Mouse (Mus musculus) inflammation-experienced regulatory T-cells, adult 6 months (primary cell): ENCODE measurements around the gene Foxo1. TPM values are rescaled to one million over a fixed set of nuclear protein-coding genes. Genes with fewer than 3 reads are reported as not detected.

Experiments used
- ATAC-seq: one replicate; pipeline ENCODE4 v1.8.0; 2017
- polyA plus RNA-seq, 3 experiments: library from polyadenylated mRNA; unstranded; fragments of 100-300 nt; shearing (Covaris generic); gene quantifications; one replicate each; pipeline ENCODE4 v1.2.1; 2017

The Foxo1 gene
- polyA plus RNA-seq, 3 experiments from 2014 or later = 16.2 to 33.9 (median 32.4) TPM

DNA sequence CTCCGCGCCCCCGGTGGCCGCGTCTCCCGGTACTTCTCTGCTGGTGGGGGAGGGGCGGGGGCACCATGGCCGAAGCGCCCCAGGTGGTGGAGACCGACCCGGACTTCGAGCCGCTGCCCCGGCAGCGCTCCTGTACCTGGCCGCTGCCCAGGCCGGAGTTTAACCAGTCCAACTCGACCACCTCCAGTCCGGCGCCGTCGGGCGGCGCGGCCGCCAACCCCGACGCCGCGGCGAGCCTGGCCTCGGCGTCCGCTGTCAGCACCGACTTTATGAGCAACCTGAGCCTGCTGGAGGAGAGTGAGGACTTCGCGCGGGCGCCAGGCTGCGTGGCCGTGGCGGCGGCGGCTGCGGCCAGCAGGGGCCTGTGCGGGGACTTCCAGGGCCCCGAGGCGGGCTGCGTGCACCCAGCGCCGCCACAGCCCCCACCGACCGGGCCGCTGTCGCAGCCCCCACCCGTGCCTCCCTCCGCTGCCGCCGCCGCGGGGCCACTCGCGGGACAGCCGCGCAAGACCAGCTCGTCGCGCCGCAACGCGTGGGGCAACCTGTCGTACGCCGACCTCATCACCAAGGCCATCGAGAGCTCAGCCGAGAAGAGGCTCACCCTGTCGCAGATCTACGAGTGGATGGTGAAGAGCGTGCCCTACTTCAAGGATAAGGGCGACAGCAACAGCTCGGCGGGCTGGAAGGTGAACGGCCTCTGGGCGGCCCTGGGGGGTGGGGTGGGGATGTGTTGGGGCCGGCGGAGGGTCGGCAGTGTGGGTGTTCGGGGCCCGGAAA lies 789 bp downstream of the Foxo1 start:
- peak; percentile 2 for ATAC-seq

- ATAC-seq = peak; percentile 16
Observed at GRCm38 (mm10) chr3:52269514-52270351, 1.6 kb downstream of the Foxo1 start.

DNA sequence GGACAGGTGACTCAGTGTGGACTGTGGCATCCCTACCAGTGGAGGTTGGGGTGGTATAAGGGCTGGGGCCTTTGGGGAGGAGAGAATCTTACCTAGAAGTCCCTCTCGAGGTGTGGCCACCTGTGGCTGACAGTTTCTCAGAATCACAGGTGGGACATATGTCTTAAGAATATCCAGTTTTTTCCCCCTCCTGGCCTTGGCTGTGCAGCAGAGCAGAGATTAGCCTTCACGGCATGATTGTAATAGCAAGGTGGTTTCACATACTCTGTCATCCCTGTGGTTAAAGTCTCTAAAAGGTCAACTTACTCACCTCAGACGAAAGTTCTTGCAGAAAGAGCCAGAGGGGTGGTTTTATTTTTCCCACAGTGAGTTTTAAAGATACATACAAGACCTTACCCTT lies 2.4 kb downstream of the Foxo1 start:
- peak; percentile 40 for ATAC-seq

DNA sequence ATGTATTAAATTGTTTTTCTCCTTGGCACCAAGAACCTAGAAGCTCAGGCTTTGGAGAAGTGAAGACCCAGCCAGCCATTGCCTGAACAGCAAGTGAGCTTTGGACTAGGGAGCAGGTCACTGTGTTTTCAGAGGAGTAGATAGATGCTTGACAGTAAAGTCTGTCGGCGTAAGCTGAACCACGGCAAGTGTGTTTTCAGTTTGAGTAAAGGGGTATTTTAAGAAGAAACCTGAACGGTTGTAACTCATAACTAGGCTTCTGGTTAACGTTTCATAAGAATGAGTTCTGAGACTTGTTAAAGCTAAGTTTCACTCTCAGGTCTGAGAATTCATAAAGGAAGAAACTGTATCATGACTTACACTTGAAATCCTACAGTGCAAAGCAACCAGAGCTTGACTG lies 3.2 kb downstream of the Foxo1 start:
- no peak for ATAC-seq

GRCm38 (mm10) chr3:52272376-52272865 lies 4.3 kb downstream of the Foxo1 start:
- ATAC-seq = no peak

- no peak for ATAC-seq
Observed at GRCm38 (mm10) chr3:52274475-52274874, 6.3 kb downstream of the Foxo1 start.

DNA sequence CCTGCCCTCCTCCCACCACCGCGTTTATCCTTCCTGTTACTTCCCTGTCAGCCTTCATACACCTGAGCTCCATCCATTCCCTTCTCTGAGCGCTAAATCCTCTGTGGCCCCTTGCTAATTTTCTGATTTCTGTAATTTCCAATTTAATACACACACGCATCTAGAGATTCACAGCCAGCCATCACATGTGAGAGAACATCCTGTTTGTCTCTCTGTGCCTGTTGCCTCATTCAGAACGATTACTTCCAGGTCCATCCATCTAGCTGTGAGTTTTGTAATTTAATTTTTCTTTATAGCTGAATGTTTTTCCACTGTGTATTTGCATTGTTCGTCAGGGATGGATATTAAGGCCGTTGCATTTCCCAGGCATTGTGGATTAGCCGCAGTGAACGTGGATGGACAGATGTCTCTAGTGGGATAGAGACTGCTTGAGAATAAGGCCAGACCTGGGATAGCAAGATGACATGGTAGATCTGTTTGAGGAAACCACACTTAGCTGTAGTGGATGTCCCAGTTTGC lies 7.0 kb downstream of the Foxo1 start:
- peak; percentile 47 for ATAC-seq

GRCm38 (mm10) chr3:52280681-52281080 lies 12.5 kb downstream of the Foxo1 start:
- peak; percentile 29 for ATAC-seq

GRCm38 (mm10) chr3:52281882-52282281 lies 13.7 kb downstream of the Foxo1 start:
- no peak for ATAC-seq

DNA sequence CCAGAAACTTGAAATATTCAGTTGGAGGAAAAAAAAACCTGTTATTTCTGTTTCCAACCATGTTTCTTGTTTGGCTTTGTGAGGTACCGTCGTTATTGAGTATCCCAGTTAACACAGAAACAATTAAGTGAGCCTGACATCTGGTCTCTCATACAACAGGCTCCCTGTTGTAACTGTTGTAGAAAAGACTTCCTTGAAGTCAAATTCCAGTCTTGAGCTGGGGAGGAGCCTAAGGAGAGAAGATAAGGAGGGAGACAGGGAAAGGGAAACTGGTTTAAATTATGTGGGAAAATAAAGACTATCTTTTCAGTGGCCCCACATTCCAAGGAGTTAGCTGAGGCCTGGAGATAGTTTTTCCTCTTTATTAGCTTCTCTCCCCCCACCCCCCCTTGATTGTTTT lies 14.2 kb downstream of the Foxo1 start:
- ATAC-seq = no peak

DNA sequence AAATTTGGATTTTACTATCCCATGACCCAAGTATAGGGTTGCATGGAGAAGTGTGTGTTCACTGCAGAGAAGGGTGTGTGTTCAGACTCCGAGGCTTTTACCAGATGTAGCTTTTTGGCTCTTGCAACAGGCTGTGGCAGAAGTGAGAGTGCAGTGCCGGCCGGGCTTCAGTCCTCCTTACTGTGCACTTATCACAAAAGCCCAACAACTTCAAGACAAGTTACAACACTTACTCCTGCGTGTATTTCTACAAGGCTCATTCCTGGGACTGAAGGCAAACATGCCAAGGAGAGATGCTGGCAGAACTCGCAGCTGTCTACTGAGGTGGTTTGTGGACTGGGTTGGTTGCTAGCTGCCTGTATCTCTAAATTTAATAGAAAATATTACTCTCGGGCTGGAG lies 15.4 kb downstream of the Foxo1 start:
- ATAC-seq = no peak

- no peak for ATAC-seq
Observed at GRCm38 (mm10) chr3:52290811-52291210, 22.7 kb downstream of the Foxo1 start.

DNA sequence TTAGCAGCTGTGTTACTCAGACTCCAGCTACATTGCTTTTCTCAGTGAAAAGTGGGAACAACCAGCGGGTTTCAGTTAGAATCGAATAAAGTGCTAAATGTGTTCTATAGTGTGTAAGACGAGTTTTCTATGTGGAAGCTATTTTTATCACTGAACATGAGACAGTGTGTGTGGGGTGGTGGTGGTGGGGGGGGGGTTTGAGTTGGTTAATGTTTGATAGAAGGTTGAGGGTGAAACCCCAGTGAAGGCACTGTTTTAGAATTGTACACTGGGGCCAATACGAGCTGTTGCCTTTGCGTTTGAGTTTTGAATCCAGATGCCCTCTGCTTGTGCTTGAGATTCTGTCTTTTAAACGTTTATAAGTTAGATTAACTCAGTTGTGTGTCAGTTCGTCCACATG lies 24.4 kb downstream of the Foxo1 start:
- ATAC-seq = no peak

DNA sequence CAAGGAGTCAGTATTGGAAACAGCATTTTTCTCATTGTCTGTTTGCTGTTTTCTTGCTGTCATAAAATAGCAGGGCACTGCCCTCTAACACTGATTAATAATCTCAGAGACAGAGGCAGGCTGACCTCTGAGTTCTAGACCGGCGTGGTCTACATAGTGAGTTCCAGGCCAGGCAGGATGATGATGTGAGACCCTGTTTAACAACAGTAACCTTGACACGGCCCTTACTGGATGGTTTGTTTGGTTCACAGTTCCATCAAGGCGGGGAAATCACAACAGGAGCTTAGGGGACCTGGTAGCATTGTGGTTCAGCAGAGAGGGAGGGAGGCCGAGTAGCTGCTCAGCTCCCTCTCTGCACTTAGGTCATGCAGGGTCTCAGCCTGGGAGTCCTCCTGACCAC lies 25.8 kb downstream of the Foxo1 start:
- ATAC-seq = no peak

DNA sequence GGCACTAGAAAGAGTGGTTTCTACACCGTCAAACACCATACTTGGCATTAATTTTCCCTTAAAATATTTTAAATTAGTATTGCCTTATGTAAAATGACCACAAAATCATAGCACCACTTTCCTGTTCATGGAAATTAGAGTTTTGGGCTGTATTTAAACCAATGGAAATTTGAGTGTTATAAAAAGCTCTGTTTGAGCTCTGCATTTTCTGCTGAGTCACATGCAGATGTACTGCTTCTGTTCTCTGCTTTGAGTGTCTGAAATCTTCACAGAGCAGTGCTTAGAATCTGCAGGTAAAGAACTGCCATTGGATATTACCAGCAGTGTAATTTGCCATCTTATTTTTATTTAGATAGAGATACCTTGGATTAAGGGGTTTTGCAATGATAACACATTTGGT lies 27.6 kb downstream of the Foxo1 start:
- ATAC-seq = no peak

DNA sequence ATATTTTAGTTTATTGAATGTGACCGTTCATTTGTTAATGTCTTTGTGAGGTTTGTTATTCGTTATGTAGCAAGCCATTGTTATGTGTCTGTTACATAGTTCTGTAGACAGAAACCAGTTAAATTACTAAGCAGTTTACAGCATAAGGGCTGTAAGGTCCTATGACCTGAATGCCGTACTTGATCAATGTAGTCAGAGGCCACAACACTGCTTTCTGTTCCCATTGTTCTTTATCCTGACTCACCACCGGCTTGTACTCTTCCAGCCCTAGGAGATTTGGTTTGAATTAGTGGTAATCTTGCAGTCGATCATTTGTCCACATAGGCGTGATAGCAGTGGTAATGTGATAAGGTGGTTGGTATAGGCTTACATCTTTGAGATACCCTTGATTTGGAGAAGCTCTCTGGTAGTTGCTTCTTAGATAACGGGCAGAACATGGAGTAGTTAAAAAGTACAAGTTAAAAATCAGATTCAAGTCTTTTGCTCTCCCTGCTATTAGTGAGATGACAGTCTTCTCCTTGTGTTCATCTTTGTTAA lies 28.2 kb downstream of the Foxo1 start:
- ATAC-seq = no peak

- ATAC-seq = no peak
Observed at GRCm38 (mm10) chr3:52297291-52298018, 29.3 kb downstream of the Foxo1 start.

DNA sequence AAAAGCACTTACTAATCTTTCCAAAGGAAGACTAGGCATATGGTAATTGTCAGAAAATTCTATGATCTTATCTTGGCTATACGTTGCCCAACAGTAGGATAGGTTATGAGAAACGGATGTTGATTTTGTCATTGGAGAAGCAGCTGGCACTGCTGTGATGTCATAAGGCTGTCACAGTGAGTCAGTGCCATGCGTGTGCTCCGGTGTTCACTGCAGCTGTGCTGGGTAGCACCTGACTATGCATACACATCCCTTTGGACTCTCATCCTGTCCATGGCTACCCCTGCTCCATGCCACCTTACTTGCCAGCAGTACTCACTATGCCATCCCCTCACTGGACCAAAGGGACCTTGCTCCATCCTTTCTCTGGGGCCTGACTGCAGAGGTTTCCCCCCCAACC lies 30.5 kb downstream of the Foxo1 start:
- ATAC-seq = peak; percentile 73

GRCm38 (mm10) chr3:52299376-52299775 lies 31.2 kb downstream of the Foxo1 start:
- ATAC-seq = peak; percentile 38

- ATAC-seq = peak; percentile 33
Observed at GRCm38 (mm10) chr3:52300517-52300916, 32.4 kb downstream of the Foxo1 start.

- ATAC-seq = no peak
Observed at GRCm38 (mm10) chr3:52303301-52303700, 35.2 kb downstream of the Foxo1 start.

- ATAC-seq = no peak
Observed at GRCm38 (mm10) chr3:52308586-52309321, 40.6 kb downstream of the Foxo1 start.
